Mouse (Mus musculus) macrophage (primary cell): ENCODE results near the gene Trp53i13. TPM values are rescaled to one million over a fixed set of nuclear protein-coding genes. Genes with fewer than 3 reads are reported as not detected.
A peak's percentile ranks its signal among the peaks of the same experiment; 100 is the strongest.

Experiments
- H3K27ac ChIP-seq: fragments of 350-480 bp; formaldehyde crosslinking; 2 replicates; pipeline ENCODE4 v1.9.0; 2021
- H3K36me3 ChIP-seq: fragments of 350-480 bp; formaldehyde crosslinking; 2 replicates; pipeline ENCODE4 v1.9.0; 2021; ENCODE audit errors: inconsistent target
- H3K4me3 ChIP-seq: fragments of 350-480 bp; formaldehyde crosslinking; 2 replicates; pipeline ENCODE4 v1.9.0; 2021; ENCODE audit errors: inconsistent target
- H3K79me2 ChIP-seq: fragments of 350-480 bp; formaldehyde crosslinking; 2 replicates; pipeline ENCODE4 v1.9.0; 2021; ENCODE audit errors: inconsistent target
- WGBS: methylation state at CpG from one replicate; pipeline ENCODE4 v1.1.7; 2026; ENCODE audit warnings: inconsistent platforms; ENCODE audit not compliant: missing documents; 5-methylcytosine and 5-hydroxymethylcytosine counted together
- polyA plus RNA-seq: library from polyadenylated mRNA; stranded (reverse); fragments of 250-400 nt; gene quantifications from 3 replicates; pipeline ENCODE4 v1.2.4, GENCODE M21; 2018; ENCODE audit warnings: inconsistent platforms

Gene Trp53i13
- polyA plus RNA-seq, 1 experiment from 2014 or later, result 1.8 TPM

- Histone ChIP-seq H3K36me3 (no peaks in the 10 kb centered on the region), H3K79me2 (peaks cover 30% of the 10 kb centered on the region), H3K4me3 (peak overlapping the region; percentile 57), H3K27ac (peak overlapping the region; percentile 58)
- WGBS, result 2% methylated on average over 23 of the region's 23 CpGs
Observed at GRCm38 (mm10) chr11:77491502-77492291, 24.1 kb downstream of the Trp53i13 start.

DNA sequence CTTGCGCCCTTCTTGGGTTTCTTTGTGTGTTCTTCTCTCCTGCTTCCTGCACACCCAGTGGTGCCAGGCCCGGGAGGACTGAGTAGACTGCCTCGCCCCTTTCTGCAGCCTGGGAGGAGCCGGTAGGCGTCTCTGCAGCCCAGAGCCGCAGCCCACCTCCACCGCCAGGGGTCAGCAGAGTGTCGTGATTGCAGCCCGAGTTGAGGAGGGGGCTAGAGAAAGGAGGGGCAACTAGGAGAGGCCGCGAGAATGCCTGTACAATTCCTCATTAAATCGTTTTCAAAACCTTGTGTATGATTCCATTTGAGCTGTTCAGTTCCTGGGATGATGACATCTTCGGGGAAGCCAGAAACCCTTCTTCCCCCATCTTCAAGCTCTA, 24.7 kb downstream of the Trp53i13 start:
- peak overlapping the region; percentile 57; the same call in 1 of the 2 replicates for H3K4me3 ChIP-seq
- H3K27ac ChIP-seq, result peak overlapping the region; percentile 58
- WGBS, result 3% methylated on average over 13 of the region's 13 CpGs

GRCm38 (mm10) chr11:77490451-77490850, 25.3 kb downstream of the Trp53i13 start:
- no peaks in the 10 kb centered on the region for H3K36me3 ChIP-seq
- WGBS, result 77% methylated on average over 6 of the region's 6 CpGs
- no peak overlapping the region for H3K27ac ChIP-seq
- peaks cover 25% of the 10 kb centered on the region for H3K79me2 ChIP-seq
- no peak overlapping the region for H3K4me3 ChIP-seq

More for the DNA sequence above, 24.7 kb downstream of the Trp53i13 start:
- peaks cover 25% of the 10 kb centered on the region for H3K79me2 ChIP-seq
- no peaks in the 10 kb centered on the region for H3K36me3 ChIP-seq

DNA sequence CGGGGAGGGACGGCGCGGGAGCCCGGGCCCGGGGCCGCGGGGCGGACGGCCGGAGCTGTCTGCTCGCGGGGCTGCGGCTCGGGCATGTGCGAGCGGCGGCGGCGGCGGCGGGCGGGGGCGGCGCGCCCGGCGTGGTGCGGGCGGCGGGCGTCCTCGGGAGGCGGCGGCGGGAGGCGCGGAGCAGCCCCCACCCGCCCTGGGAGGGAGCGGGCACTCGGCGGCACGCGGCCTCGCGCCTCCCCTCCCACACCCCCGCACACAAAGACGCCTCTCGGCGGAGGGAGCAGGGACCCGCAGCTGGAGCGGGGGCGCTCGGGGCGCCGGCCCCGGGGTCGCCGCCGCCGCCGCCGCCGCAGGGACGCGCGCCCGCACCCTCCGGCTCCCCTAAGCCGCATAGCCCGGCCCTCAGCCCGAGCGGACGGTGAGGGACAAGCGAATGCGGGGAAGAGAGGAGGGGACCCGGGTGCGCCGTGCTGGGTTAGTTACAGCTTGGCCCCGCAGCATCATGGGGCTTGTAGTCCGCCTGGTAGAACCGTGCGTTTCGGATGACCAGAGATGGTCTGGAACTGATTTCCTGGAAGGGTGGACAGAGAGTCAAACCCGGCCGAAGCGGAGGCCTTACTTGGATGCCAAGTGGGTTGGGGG, 26.1 kb downstream of the Trp53i13 start, which contains the start of gene Ankrd13b:
TSS of gene Ankrd13b (minus strand) at position 88 of the 645 bp plus-strand sequence.
- WGBS, result 1% methylated on average over 38 of the region's 87 CpGs
- Histone ChIP-seq H3K79me2 (peaks cover 19% of the 10 kb centered on the region), H3K4me3 (peak within 1 kb of the TSS; percentile 21; the same call in 1 of the 2 replicates), H3K36me3 (no peaks in the 10 kb centered on the region), H3K27ac (no peak within 1 kb of the TSS)

- H3K36me3 ChIP-seq, result no peaks in the 10 kb centered on the region
- 11% methylated on average over 55 of the region's 55 CpGs for WGBS
- no peak overlapping the region for H3K27ac ChIP-seq
- peak overlapping the region; percentile 21; the same call in 1 of the 2 replicates for H3K4me3 ChIP-seq
- H3K79me2 ChIP-seq, result peaks cover 11% of the 10 kb centered on the region
Observed at GRCm38 (mm10) chr11:77488771-77489581, 26.8 kb downstream of the Trp53i13 start.

DNA sequence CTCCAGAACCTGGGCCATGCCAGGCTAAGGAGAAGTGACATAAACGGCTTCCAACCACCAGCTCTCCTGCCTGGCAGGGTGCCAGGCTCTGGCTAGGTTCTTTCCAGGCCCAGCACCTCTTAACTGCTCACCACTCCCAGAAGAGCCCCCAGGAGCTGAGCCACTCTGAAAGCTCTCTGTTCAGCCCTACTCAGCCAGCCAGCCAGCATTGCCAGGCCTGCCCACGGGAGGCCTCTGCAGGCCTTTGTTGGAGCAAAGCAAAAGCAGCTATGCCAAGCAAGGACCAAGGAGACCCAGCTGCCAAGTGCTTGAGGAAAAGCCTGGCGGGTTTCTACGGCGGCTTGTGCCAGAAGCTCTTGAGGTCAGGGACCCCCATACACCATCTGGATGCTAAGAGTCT, 29.0 kb downstream of the Trp53i13 start:
- WGBS, result 84% methylated on average over 5 of the region's 5 CpGs
- no peaks in the 10 kb centered on the region for H3K36me3 ChIP-seq

GRCm38 (mm10) chr11:77485229-77485628, 30.6 kb downstream of the Trp53i13 start:
- 81% methylated on average over 6 of the region's 6 CpGs for whole genome bisulfite sequencing
- H3K36me3 ChIP-seq, result no peaks in the 10 kb centered on the region

More for the DNA sequence above, 29.0 kb downstream of the Trp53i13 start:
- H3K4me3 ChIP-seq, result no peak overlapping the region
- H3K79me2 ChIP-seq, result peaks cover 8% of the 10 kb centered on the region; the same call in 1 of the 2 replicates
- H3K27ac ChIP-seq, result no peak overlapping the region

GRCm38 (mm10) chr11:77483510-77484255, 32.1 kb downstream of the Trp53i13 start:
- Histone ChIP-seq H3K27ac (peak overlapping the region; percentile 8; the same call in 1 of the 2 replicates), H3K79me2 (peaks cover 8% of the 10 kb centered on the region; the same call in 1 of the 2 replicates), H3K36me3 (no peaks in the 10 kb centered on the region), H3K4me3 (no peak overlapping the region)
- WGBS, result 64% methylated on average over 11 of the region's 11 CpGs

More at GRCm38 (mm10) chr11:77485229-77485628, 30.6 kb downstream of the Trp53i13 start:
- Histone ChIP-seq H3K4me3 (no peak overlapping the region), H3K27ac (no peak overlapping the region), H3K79me2 (peaks cover 8% of the 10 kb centered on the region; the same call in 1 of the 2 replicates)

- no peak overlapping the region for H3K4me3 ChIP-seq
- peaks cover 8% of the 10 kb centered on the region; the same call in 1 of the 2 replicates for H3K79me2 ChIP-seq
- H3K27ac ChIP-seq, result 0 out of 2 replicates have a peak overlapping the region, but pooled peaks have one; percentile 8
- no peaks in the 10 kb centered on the region for H3K36me3 ChIP-seq
- WGBS, result 65% methylated on average over 3 of the region's 3 CpGs
Observed at GRCm38 (mm10) chr11:77483043-77483442, 32.7 kb downstream of the Trp53i13 start.

- Histone ChIP-seq H3K79me2 (no peaks in the 10 kb centered on the region; the same call in 1 of the 2 replicates), H3K36me3 (no peaks in the 10 kb centered on the region), H3K27ac (no peak overlapping the region), H3K4me3 (no peak overlapping the region)
- 95% methylated on average over 6 of the region's 6 CpGs for WGBS
Observed at GRCm38 (mm10) chr11:77476895-77477294, 38.9 kb downstream of the Trp53i13 start.

DNA sequence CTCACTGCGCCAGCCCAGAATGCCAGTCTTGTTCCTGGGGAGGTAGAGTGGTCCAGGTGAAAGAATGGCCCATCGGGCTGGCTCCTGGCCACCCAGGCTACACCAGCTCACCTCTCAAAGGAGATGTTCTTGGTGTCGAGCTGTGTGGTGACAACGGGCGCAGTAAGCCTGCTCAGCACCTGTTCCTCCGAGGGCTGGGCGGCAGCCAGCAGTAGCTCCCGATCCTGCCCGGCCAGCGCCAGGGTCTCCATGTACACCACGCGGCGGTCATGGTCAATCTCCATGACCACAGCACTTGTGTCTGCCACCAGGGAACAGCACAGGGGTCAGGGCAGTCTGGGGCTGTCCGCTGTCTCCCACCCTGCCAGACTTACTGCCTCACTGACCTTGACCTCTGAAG, 39.6 kb downstream of the Trp53i13 start:
- Histone ChIP-seq H3K4me3 (no peak overlapping the region), H3K36me3 (no peaks in the 10 kb centered on the region), H3K79me2 (no peaks in the 10 kb centered on the region; the same call in 1 of the 2 replicates), H3K27ac (no peak overlapping the region)
- 95% methylated on average over 14 of the region's 14 CpGs for WGBS

DNA sequence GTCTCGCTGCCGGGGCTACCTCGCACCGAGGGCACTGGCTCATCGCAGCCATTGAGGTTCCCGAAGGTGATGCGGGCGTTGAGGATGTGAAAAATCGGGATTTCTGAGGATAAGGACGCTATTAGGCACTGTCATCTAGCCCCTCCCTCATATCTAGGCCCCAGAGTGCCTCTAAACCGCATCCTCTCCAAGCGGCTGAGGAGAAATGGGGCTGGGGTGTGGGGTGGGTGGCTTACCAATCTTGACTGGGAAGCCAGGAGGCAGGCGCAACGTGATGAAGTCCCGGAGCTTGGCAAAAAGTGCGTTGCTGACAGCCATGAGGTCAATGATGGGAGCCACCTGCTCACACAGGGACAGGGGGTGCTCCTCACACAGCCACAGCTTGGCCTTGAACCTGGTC, 43.0 kb downstream of the Trp53i13 start:
- no peak overlapping the region for H3K4me3 ChIP-seq
- no peaks in the 10 kb centered on the region for H3K36me3 ChIP-seq
- WGBS, result 96% methylated on average over 11 of the region's 16 CpGs
- H3K27ac ChIP-seq, result no peak overlapping the region
- H3K79me2 ChIP-seq, result no peaks in the 10 kb centered on the region

DNA sequence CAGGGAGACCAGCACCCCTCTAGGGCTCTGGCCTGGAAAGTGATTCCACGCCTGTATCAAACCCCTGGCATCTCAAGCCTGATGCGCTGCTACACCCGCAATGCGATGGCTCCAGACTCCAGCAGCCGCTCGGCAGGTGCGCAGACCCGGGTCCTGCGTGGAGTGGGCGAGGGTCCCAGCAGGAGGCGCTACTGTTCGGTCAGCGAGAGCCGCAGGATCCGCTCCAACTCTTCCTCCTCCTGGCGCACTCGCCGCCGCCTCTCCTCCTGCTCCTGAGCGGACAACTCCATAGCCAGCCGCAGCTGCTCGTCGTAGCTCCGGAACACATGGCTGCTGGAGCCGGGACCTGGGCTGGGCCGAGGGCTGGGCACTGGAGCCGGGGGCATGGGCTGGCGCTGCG, 44.4 kb downstream of the Trp53i13 start:
- Histone ChIP-seq H3K27ac (no peak overlapping the region), H3K4me3 (no peak overlapping the region), H3K36me3 (no peaks in the 10 kb centered on the region), H3K79me2 (no peaks in the 10 kb centered on the region)
- 96% methylated on average over 29 of the region's 29 CpGs for WGBS

DNA sequence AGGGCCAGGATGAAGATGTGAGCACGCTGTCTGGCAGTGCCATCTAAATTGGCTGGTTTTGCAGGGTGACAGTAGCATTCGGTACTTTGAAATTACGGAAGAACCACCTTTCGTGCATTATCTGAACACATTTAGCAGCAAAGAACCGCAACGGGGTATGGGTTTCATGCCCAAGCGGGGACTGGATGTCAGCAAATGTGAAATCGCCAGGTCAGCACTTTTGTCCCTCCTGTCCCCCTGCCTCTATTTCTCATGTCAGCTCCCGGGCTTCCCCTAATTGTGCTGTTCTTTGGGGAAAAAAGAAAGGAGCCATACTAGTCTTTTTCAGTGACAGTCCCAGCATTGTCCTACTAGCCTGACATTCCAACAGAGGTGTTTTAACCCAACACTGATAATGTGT, 47.4 kb downstream of the Trp53i13 start:
- H3K79me2 ChIP-seq, result no peaks in the 10 kb centered on the region
- H3K27ac ChIP-seq, result no peak overlapping the region
- H3K4me3 ChIP-seq, result no peak overlapping the region
- 92% methylated on average over 9 of the region's 9 CpGs for WGBS
- H3K36me3 ChIP-seq, result no peaks in the 10 kb centered on the region
